Mouse (Mus musculus) layer of hippocampus, adult 2 months (tissue): ENCODE data around the gene Cyp4f16. TPM values are rescaled to one million over a fixed set of nuclear protein-coding genes. Genes with fewer than 3 reads are reported as not detected.
"Not testable (repeated sequence)": the region's sequence is repeated elsewhere in the genome, so short reads cannot be mapped to it uniquely, and the experiment has no call there.

Source experiments
- DNase-seq, 2 experiments: peaks; one replicate each; pipeline ENCODE4 v3.0.0; 2022; ENCODE audit warnings: low spot score in 2 of 2
- H3K27ac ChIP-seq: fragments of 200-600 bp; 2 replicates; pipeline ENCODE4 v1.8.1; 2022
- H3K4me3 ChIP-seq: fragments of 200-600 bp; 2 replicates; pipeline ENCODE4 v1.8.1; 2022; ENCODE audit warnings: mild to moderate bottlenecking
- CTCF ChIP-seq: fragments of 200-600 bp; conservative IDR thresholded peaks from 2 replicates; pipeline ENCODE4 v1.8.1; 2022; ENCODE audit warnings: antibody characterized with exemption, mild to moderate bottlenecking, moderate library complexity
- total RNA-seq, 2 experiments: library from RNA; stranded (reverse); gene quantifications; 2 replicates each; pipeline ENCODE4 v1.2.3; 2021

The Cyp4f16 gene
- total RNA-seq, 2 experiments from 2014 or later = 8.7 to 8.8 TPM

DNA sequence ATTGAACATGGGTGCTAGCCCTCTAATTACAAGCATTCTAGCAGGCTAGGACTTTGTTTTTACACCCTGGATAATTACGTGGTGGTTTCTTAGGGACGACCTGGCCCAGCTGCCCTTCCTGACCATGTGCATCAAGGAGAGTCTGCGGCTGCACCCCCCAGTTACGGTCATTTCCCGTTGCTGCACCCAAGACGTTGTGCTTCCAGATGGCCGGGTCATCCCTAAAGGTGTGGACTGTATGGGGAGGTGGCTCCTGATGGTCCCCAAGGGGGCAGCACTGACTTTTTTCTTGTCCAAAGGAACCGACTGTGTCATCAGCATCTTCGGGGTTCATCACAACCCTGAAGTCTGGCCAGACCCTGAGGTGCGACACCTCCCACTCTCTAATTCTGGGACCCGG is 8.6 kb upstream of the Cyp4f16 start:
- no peak overlapping the region for H3K4me3 ChIP-seq
- DNase-seq = no peak

GRCm38 (mm10) chr17:32528408-32529337 is 7.7 kb upstream of the Cyp4f16 start:
- Histone ChIP-seq H3K27ac (no peak overlapping the region), H3K4me3 (peak overlapping the region; percentile 14; the same call in 1 of the 2 replicates)
- TF ChIP-seq CTCF = peak; percentile 83
- DNase-seq = peak; percentile 71 to 86

More for the DNA sequence above, 8.6 kb upstream of the Cyp4f16 start:
- no peak for TF ChIP-seq CTCF
- H3K27ac ChIP-seq = no peak overlapping the region

DNA sequence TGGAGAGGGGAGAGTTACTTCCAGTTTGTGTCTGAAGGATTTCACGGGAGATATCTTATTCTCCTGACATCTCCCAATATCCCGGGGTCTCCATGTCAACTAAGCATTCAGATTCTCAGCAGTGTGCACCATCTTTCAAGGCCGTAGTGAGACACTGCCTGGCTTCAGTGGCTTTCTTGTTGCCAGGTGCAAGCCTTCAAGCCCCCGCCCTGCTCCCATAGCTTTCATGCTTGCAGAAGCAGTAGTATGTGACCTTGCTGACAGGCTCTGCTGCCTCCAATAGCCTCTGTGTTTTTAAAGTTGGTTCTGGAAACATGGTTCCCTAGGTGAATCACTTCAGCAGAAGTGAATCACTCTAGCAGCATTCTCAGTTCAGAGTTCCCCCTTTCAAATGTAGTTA is 4.0 kb upstream of the Cyp4f16 start:
- not testable (repeated sequence) for DNase-seq, H3K27ac ChIP-seq, H3K4me3 ChIP-seq

DNA sequence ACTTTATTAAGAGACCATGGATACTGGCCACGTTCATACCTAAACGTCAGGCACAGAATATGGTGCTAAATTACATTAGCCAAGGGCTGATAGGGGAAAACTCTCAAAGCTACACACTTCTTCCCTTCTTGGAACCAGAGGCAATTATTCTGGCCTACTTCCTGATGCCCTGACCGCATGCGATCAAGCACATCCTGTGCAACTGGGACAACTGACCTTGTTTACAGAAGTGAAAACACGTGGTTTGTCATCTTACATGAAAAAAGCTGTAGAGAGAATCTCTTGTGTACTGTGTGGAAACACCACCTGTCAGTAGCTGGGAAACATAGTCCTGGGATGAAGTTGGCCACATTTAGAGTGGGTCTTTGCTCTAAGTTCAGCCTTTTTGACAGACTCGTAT is 2.3 kb upstream of the Cyp4f16 start:
- no peak for DNase-seq
- Histone ChIP-seq H3K27ac (no peak overlapping the region), H3K4me3 (no peak overlapping the region)
- no peak for TF ChIP-seq CTCF

DNA sequence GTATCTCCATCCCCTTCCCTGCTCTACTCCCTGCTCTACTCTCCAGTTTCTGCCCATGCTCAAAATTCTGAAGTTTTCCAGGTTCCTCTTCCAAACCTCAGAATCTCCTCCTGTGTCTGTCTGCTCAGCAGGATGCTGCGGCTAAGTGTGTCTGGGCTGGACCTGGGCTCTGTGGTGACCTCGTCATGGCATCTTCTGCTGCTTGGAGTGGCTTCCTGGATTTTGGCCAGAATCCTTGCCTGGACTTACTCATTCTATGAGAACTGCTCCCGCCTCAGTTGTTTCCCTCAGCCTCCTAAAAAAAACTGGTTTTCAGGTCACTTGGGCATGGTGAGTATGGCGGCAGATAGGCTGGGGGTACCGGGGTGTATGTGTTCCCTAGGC is 501 bp downstream of the Cyp4f16 start:
- no peak for DNase-seq
- H3K27ac ChIP-seq = no peak overlapping the region; the same call in 1 of the 2 replicates
- peak overlapping the region; percentile 52 for H3K4me3 ChIP-seq
- no peak for TF ChIP-seq CTCF

- DNase-seq, H3K4me3 ChIP-seq, H3K27ac ChIP-seq: not testable (repeated sequence)
Observed at GRCm38 (mm10) chr17:32544792-32545191, 8.4 kb downstream of the Cyp4f16 start.

DNA sequence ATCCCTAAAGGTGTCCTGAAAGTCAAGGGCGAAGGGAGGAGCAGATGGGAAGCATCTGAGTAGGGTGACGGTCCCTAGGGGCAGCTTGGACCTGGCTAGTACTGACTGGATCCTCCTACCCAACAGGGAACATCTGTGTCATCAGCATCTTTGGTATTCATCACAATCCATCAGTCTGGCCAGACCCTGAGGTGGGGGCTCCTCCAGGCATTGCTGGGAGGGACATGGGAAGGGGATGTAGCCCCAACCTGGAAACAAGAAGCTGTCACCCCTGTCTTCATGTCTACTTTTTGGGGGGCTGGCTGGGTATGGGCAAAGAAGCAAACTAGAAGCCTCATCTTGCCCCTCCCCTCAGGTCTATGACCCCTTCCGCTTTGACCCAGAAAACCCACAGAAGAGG is 14.0 kb downstream of the Cyp4f16 start:
- H3K4me3 ChIP-seq, H3K27ac ChIP-seq, DNase-seq: not testable (repeated sequence)

- peak; percentile 86 for TF ChIP-seq CTCF
- peak overlapping the region; percentile 45 for H3K4me3 ChIP-seq
- peak; percentile 77 to 82 for DNase-seq
- H3K27ac ChIP-seq = no peak overlapping the region
Observed at GRCm38 (mm10) chr17:32550900-32551770, 14.8 kb downstream of the Cyp4f16 start.

DNA sequence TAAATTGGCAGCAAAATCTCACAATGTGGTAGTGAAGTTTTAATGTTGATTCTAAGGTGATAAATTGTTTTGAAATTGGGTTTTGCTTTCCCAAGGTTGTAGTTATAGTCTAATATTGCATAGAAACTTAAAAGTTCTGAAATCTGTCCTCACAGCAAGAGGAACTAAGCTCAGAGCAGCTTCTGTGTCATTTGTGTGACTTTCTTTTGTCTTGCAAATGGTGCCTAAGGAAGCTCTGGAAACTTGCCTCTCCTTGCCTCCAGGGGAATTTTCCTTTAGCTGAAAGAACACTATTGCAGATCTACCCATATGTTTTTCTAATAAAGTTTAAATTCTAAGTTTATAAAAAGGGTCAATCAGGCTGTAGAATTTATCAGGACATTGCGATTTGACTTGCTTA is 16.7 kb downstream of the Cyp4f16 start:
- not testable (repeated sequence) for H3K27ac ChIP-seq, DNase-seq, H3K4me3 ChIP-seq

GRCm38 (mm10) chr17:32554368-32554767 is 18.0 kb downstream of the Cyp4f16 start:
- DNase-seq, H3K4me3 ChIP-seq, H3K27ac ChIP-seq: not testable (repeated sequence)

DNA sequence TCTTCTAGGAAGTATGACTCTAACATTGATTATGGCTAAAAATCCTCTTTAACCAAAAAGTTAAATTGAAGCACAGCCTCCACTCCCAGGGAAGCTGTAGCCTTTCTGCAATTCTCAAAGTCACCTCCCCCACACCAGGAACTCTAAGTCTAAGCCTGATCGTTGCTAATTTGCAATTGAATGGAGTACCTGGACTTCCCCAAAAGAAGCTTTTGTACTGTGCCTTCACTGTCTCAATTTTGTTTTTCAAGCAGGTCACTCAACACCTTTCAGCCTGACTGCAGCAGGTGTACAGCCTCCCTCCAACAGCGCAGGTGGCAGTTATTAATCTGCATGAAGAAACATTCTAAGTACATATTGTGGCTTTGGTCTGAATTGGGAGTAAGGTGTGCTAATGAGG is 26.9 kb downstream of the Cyp4f16 start:
- not testable (repeated sequence) for H3K4me3 ChIP-seq, DNase-seq, H3K27ac ChIP-seq

GRCm38 (mm10) chr17:32573286-32573685 is 36.9 kb downstream of the Cyp4f16 start:
- H3K4me3 ChIP-seq, DNase-seq, H3K27ac ChIP-seq: not testable (repeated sequence)

DNA sequence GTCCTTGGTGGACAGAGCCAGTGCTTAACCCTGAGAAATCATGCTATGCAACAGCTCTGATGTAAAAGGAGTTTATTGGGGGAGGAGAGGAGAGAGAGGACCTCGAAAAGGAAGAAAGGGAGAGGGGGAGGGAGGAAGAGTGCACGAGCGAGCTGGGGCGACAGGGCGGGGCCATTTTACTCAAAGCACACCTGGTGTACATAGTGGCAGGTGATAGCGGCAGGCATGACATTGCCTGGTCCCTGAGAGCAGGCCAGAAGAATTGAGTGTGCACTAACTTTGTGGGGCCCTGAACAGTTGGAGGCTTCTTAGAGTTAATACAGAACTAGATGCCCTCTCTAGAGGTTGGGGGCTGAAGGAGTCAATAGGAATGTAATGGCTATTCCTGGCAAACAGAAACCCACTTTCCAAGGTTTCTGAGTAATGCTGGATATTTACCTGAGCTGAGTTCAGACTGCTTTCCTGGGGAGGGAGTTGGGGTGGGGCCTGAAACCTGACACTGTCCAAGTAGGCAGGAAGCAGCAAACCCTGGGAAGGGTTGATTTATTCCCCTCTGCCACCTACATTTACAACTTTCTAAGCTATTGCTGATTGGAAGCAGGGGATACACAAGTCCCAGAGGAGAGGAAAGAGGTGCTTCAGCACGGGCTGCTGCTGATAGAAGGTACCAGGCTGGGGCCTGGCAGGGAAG is 41.3 kb downstream of the Cyp4f16 start:
- Histone ChIP-seq H3K4me3 (no peak overlapping the region), H3K27ac (no peak overlapping the region)
- TF ChIP-seq CTCF = no peak
- no peak for DNase-seq
